8 mouse cellular contexts compared by ENCODE assay signal in the genomic region with DNA sequence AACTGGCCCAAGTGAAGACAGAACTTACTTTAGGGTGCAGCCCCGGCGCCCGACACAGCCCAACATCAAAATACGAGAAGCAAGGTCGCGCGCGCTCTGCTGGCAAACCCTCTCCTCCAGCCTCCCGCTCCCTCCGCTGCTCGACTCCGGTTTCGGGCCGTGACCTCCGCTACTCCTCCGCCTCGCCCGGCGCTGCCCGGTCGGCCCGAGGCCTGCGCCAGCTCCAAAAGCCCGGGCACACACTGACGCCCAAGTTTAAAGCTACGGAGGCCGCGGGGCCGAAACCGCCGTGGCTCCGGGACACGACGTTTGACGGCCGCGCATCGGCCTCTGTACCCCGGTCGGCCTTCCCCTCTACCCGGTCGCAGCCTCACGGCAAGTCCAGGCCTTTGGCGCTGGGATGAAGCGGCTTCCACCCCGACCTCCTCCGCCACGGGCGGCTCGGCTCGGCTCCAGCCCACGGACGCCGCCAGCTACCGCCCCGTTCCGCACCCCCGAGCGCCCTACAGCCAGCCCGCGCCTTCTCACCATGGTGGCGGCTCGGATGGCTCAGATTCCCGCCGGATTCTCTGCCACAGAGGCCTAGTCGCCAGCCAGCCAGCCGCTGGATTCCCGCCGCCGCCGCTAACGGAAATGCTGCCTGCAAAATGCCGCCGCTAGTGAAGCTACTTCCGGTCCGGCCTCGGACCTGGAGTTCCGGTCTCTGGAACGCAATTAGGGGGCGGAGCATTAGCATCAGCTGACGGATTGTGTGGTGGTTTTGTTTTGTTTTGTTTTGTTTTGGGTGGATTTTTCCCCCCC. TPM values are rescaled to one million over a fixed set of nuclear protein-coding genes. Genes with fewer than 3 reads are reported as not detected.
DNase-seq lines count a peak whose midpoint lies in the region; ATAC-seq lines count a peak whose summit lies in the region.

A gene (minus strand): TSS at position 698 of the 801 bp plus-strand sequence.

- 0 out of 2 replicates have a peak, but pooled peaks cover 4% of the 10 kb centered on the region for H3K9me3 ChIP-seq in heart, embryonic 13.5 days
- no peaks in the 10 kb centered on the region for H3K9me3 ChIP-seq in liver, embryonic 12.5 days (replicated peaks)
- H3K9me3 ChIP-seq in stomach, embryonic 15.5 days = no peaks in the 10 kb centered on the region

- H3K4me2 ChIP-seq in heart, embryonic 13.5 days = peak within 1 kb of the TSS; percentile 89
- H3K4me2 ChIP-seq in liver, embryonic 12.5 days = peak within 1 kb of the TSS; percentile 87
- H3K4me2 ChIP-seq in stomach, embryonic 15.5 days = peak within 1 kb of the TSS; percentile 73

- peak; percentile 92 for ATAC-seq in erythroid progenitor cell, adult 5-6 weeks (replicated peaks; ENCODE audit: low FRiP score, poor library complexity, severe bottlenecking)
- ATAC-seq in heart, embryonic 13.5 days (ENCODE audit: extremely low read depth, insufficient number of reproducible peaks, low FRiP score, low TSS enrichment) = peak; percentile 74; the same call in 1 of the 2 replicates
- ATAC-seq in liver, embryonic 12.5 days = peak; percentile 86
- peak; percentile 86 for ATAC-seq in stomach, embryonic 15.5 days (ENCODE audit: insufficient read depth, low FRiP score, low read depth)

- peak within 1 kb of the TSS; percentile 100 for H3K9ac ChIP-seq in heart, embryonic 13.5 days
- H3K9ac ChIP-seq in liver, embryonic 12.5 days = peak within 1 kb of the TSS; percentile 99
- peak within 1 kb of the TSS; percentile 90 for H3K9ac ChIP-seq in stomach, embryonic 15.5 days

- H3K27ac ChIP-seq in heart, embryonic 13.5 days (replicated peaks) = peak within 1 kb of the TSS; percentile 96
- H3K27ac ChIP-seq in liver, embryonic 12.5 days = peak within 1 kb of the TSS; percentile 88
- H3K27ac ChIP-seq in stomach, embryonic 15.5 days = peak within 1 kb of the TSS; percentile 93

- H3K4me3 ChIP-seq in heart, embryonic 13.5 days = peak within 1 kb of the TSS; percentile 100
- H3K4me3 ChIP-seq in liver, embryonic 12.5 days = peak within 1 kb of the TSS; percentile 100
- H3K4me3 ChIP-seq in stomach, embryonic 15.5 days (replicated peaks) = peak within 1 kb of the TSS; percentile 77

- peak; percentile 88 for DNase-seq in CD4-positive helper T cell, adult 2 months (ENCODE audit: low read depth, low spot score)
- peak; percentile 83 for DNase-seq in brain, embryonic 18.5 days (ENCODE audit: low read depth, low spot score)
- peak; percentile 95 for DNase-seq in kidney, postnatal 10 days
- peak; percentile 82 to 86 for DNase-seq in natural killer cell, adult 2 months (ENCODE audit: low spot score in 2 of 2)

- under 1% methylated on average over 81 of the region's 81 CpGs for WGBS in heart, embryonic 13.5 days
- under 1% methylated on average over 81 of the region's 81 CpGs for WGBS in liver, embryonic 12.5 days (ENCODE audit: insufficient replicate concordance)
- WGBS in stomach, embryonic 15.5 days = under 1% methylated on average over 80 of the region's 81 CpGs

- peaks cover 25% of the 10 kb centered on the region for H3K4me1 ChIP-seq in heart, embryonic 13.5 days
- H3K4me1 ChIP-seq in liver, embryonic 12.5 days = peaks cover 33% of the 10 kb centered on the region
- peaks cover 16% of the 10 kb centered on the region for H3K4me1 ChIP-seq in stomach, embryonic 15.5 days

- H3K27me3 ChIP-seq in heart, embryonic 13.5 days (replicated peaks) = no peaks in the 10 kb centered on the region
- no peaks in the 10 kb centered on the region for H3K27me3 ChIP-seq in liver, embryonic 12.5 days (replicated peaks)
- no peaks in the 10 kb centered on the region for H3K27me3 ChIP-seq in stomach, embryonic 15.5 days (replicated peaks)

- peaks cover 31% of the 10 kb centered on the region for H3K36me3 ChIP-seq in heart, embryonic 13.5 days
- peaks cover 35% of the 10 kb centered on the region for H3K36me3 ChIP-seq in liver, embryonic 12.5 days
- peaks cover 14% of the 10 kb centered on the region for H3K36me3 ChIP-seq in stomach, embryonic 15.5 days

RNA-seq across cellular contexts. Expression of the gene that starts here (rescaled TPM):
- 85.1 and 112 TPM in 2 replicates for total RNA-seq in erythroid progenitor cell, adult 5-6 weeks (2015; ENCODE audit: low replicate concordance)
- total RNA-seq in erythroid progenitor cell, adult 5-6 weeks (2017; ENCODE audit: low replicate concordance) = 53.6 and 69.1 TPM in 2 replicates
- polyA plus RNA-seq in heart, embryonic 13.5 days (2015; fragmentation: Nextera tagmentation; extraction: Ambion mirVana) = 426 and 455 TPM in 2 replicates
- 436 and 453 TPM in 2 replicates for polyA plus RNA-seq in liver, embryonic 12.5 days (2016; fragmentation: Nextera tagmentation; extraction: Ambion mirVana)
- 518 and 527 TPM in 2 replicates for polyA plus RNA-seq in stomach, embryonic 15.5 days (2015; fragmentation: Nextera tagmentation; extraction: Ambion mirVana)

Comparison
In these comparisons a context has a peak if more than half of its experiments do, and no peak if none do; other contexts are left out.
1. Peak in every context shown above with its lines: DNase-seq, ATAC-seq, H3K4me3 ChIP-seq and H3K27ac ChIP-seq.